Comparison of ENCODE assay signal across 24 mouse cellular contexts in the genomic region with DNA sequence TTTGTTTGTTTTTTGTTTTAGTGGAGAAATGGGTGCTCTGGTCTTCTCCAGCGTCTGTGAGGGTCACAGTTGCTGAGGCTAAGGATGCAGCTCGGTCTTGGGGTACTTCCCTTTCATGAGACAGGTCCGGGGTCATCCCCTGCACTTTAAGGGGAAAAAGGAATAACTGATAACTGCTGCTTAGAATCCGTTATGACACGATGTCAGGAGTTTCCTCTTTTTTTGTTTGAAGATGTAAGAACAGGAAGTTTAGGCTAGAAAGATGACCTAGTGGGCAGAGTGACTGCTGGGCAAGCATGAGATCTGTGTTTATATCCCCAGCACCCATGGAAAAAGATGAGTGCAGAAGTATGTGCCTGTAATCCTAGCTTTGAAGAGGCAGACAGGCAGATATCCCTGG. TPM values are rescaled to one million over a fixed set of nuclear protein-coding genes. Genes with fewer than 3 reads are reported as not detected.
DNase-seq lines count a peak whose midpoint lies in the region; ATAC-seq and TF ChIP-seq lines count a peak whose summit lies in the region.
"Had no signal": no experiment of that assay in that cellular context is flagged by ENCODE, and none has a peak within 500 bp of the region (broad histone marks: within the 10 kb centered on the region; RNA-seq: fewer than 3 reads in every experiment).

No protein-coding gene starts in this region.

- 65% methylated on average over 5 of the region's 5 CpGs for WGBS in intestine, embryonic 14.5 days
- 71% methylated on average over 5 of the region's 5 CpGs for WGBS in intestine, postnatal 0 days

- H3K9ac ChIP-seq in intestine, embryonic 14.5 days (ENCODE audit: low read length) = no peak overlapping the region
- H3K9ac ChIP-seq in intestine, postnatal 0 days (ENCODE audit: low read depth, low read length) = no peak overlapping the region
- H3K9ac ChIP-seq: hindbrain, embryonic 14.5 days; limb, embryonic 12.5 days; liver, embryonic 15.5 days; lung, embryonic 15.5 days; midbrain, embryonic 13.5 days had no signal

- ATAC-seq in intestine, embryonic 14.5 days (replicated peaks; ENCODE audit: low FRiP score, low TSS enrichment, low read depth) = no peak
- no peak for ATAC-seq in intestine, postnatal 0 days
- ATAC-seq in granulocyte monocyte progenitor cell, adult 5-6 weeks (replicated peaks; ENCODE audit: poor library complexity, severe bottlenecking) = peak; percentile 93
- peak; percentile 50; the same call in 1 of the 2 replicates for ATAC-seq in monocyte, adult 5-6 weeks (replicated peaks; ENCODE audit: insufficient number of reproducible peaks, low FRiP score, low TSS enrichment, poor library complexity, severe bottlenecking)
- ATAC-seq: forebrain, embryonic 16.5 days; midbrain, embryonic 13.5 days had no signal

- H3K4me1 ChIP-seq in intestine, embryonic 14.5 days (replicated peaks; ENCODE audit: control insufficient read depth, insufficient read depth, low read length) = no peaks in the 10 kb centered on the region
- H3K4me1 ChIP-seq in intestine, postnatal 0 days (replicated peaks; ENCODE audit: control insufficient read depth, insufficient read depth, low read length) = no peaks in the 10 kb centered on the region
- H3K4me1 ChIP-seq: limb, embryonic 12.5 days; liver, embryonic 15.5 days; lung, embryonic 15.5 days; midbrain, embryonic 13.5 days had no signal

- no peak overlapping the region for H3K4me2 ChIP-seq in intestine, embryonic 14.5 days (ENCODE audit: low read length)
- no peak overlapping the region for H3K4me2 ChIP-seq in intestine, postnatal 0 days (replicated peaks; ENCODE audit: low read depth)
- H3K4me2 ChIP-seq: heart, embryonic 11.5 days; hindbrain, embryonic 14.5 days; limb, embryonic 12.5 days; liver, embryonic 15.5 days; lung, embryonic 15.5 days; midbrain, embryonic 13.5 days had no signal

- no peaks in the 10 kb centered on the region for H3K27me3 ChIP-seq in intestine, embryonic 14.5 days (replicated peaks; ENCODE audit: control insufficient read depth, insufficient read depth, low read length)
- no peaks in the 10 kb centered on the region for H3K27me3 ChIP-seq in intestine, postnatal 0 days (replicated peaks; ENCODE audit: control insufficient read depth, insufficient read depth, low read length)
- H3K27me3 ChIP-seq: limb, embryonic 12.5 days; liver, embryonic 15.5 days; lung, embryonic 15.5 days; midbrain, embryonic 13.5 days had no signal

- no peaks in the 10 kb centered on the region for H3K9me3 ChIP-seq in intestine, embryonic 14.5 days (ENCODE audit: control insufficient read depth, low read length)
- H3K9me3 ChIP-seq in intestine, postnatal 0 days (ENCODE audit: control insufficient read depth) = no peaks in the 10 kb centered on the region
- H3K9me3 ChIP-seq: limb, embryonic 12.5 days; liver, embryonic 15.5 days; lung, embryonic 15.5 days; midbrain, embryonic 13.5 days had no signal

- peak; percentile 34 for DNase-seq in intestine, embryonic 14.5 days (ENCODE audit: low spot score)
- DNase-seq in adrenal gland, adult (ENCODE audit: inconsistent age in 2 of 2, low spot score in 1 of 2) = no peak
- DNase-seq in lung, adult 18-20 months = no peak
- no peak for DNase-seq in heart, adult 18-20 months
- DNase-seq: adrenal gland, postnatal 10 days; cerebellum, adult 11-12 months; cerebellum, postnatal 10 days; gastrocnemius, postnatal 10 days; heart, postnatal 4 days; kidney, adult 2 months; kidney, postnatal 36 days; right cerebral cortex, adult 18-20 months; right cerebral cortex, postnatal 4 days had no signal

- TF ChIP-seq CTCF in intestine, postnatal 0 days (IDR thresholded peaks at IDR 0.05; ENCODE audit: low read depth) = no peak

- peaks cover 91% of the 10 kb centered on the region for H3K36me3 ChIP-seq in intestine, embryonic 14.5 days (ENCODE audit: control insufficient read depth, insufficient read depth, low read length)
- peaks cover 83% of the 10 kb centered on the region for H3K36me3 ChIP-seq in intestine, postnatal 0 days (ENCODE audit: control insufficient read depth, insufficient read depth)

- no peak overlapping the region for H3K27ac ChIP-seq in intestine, embryonic 14.5 days (ENCODE audit: low read depth)
- H3K27ac ChIP-seq in intestine, postnatal 0 days (ENCODE audit: low read depth, low read length) = no peak overlapping the region
- H3K27ac ChIP-seq: hindbrain, embryonic 14.5 days; limb, embryonic 12.5 days; liver, embryonic 15.5 days; lung, embryonic 15.5 days; midbrain, embryonic 13.5 days had no signal

- H3K4me3 ChIP-seq in intestine, embryonic 14.5 days (ENCODE audit: low read depth, low read length) = no peak overlapping the region
- no peak overlapping the region for H3K4me3 ChIP-seq in intestine, postnatal 0 days (ENCODE audit: low read depth, low read length)
- H3K4me3 ChIP-seq: erythroblast, embryonic 14.5 days; limb, embryonic 12.5 days; liver, embryonic 15.5 days; lung, embryonic 15.5 days; midbrain, embryonic 13.5 days had no signal

RNA-seq across cellular contexts. Expression of a gene that starts 42.6 kb away (rescaled TPM):
- polyA plus RNA-seq in intestine, embryonic 14.5 days (2014; fragmentation: Nextera tagmentation; extraction: Ambion mirVana) = 56.5 and 62.1 TPM in 2 replicates
- polyA plus RNA-seq in intestine, postnatal 0 days (2015; fragmentation: Nextera tagmentation; extraction: Ambion mirVana) = 27.6 and 33.3 TPM in 2 replicates
- total RNA-seq in granulocyte monocyte progenitor cell, adult 5-6 weeks (2014; fragmentation: Nextera tagmentation) = 74.8 and 99.4 TPM in 2 replicates
- 75.7 and 92.9 TPM in 2 replicates for total RNA-seq in granulocyte monocyte progenitor cell, adult 5-6 weeks (2017)
- total RNA-seq in monocyte, adult 5-6 weeks (2017) = 121 to 160 TPM (median 139 TPM) in 3 replicates
- 10 to 100 TPM; 19.4 to 20.9 TPM for total RNA-seq in heart, adult 18-20 months (2021)

Comparison
In these comparisons a context has a peak if more than half of its experiments do, and no peak if none do; other contexts are left out.
1. ATAC-seq: peak in granulocyte monocyte progenitor cell, adult 5-6 weeks (single experiment) and monocyte, adult 5-6 weeks (single experiment); none in intestine, embryonic 14.5 days (single experiment) and intestine, postnatal 0 days (single experiment).